Mouse (Mus musculus) midbrain, embryonic 13.5 days (tissue): ENCODE data around the gene Polr3c. TPM values are rescaled to one million over a fixed set of nuclear protein-coding genes. Genes with fewer than 3 reads are reported as not detected.

Experiments used
- ATAC-seq: fragments of 200-750 bp; cut with Nextera tagmentation; 2 replicates; pipeline ENCODE4 v1.8.0; 2017; ENCODE audit warnings: mild to moderate bottlenecking, moderate TSS enrichment, moderate library complexity
- H3K27ac ChIP-seq: fragments of 300-500 bp; sonication (generic); 2 replicates; pipeline ENCODE4 v1.5.1; 2015; ENCODE audit warnings: inconsistent platforms, mild to moderate bottlenecking, moderate library complexity
- H3K27me3 ChIP-seq: fragments of 300-500 bp; sonication (generic); 2 replicates; pipeline ENCODE4 v1.6.1; 2015; ENCODE audit warnings: mild to moderate bottlenecking, inconsistent platforms
- H3K36me3 ChIP-seq: fragments of 300-500 bp; sonication (generic); 2 replicates; pipeline ENCODE4 v1.6.1; 2015; ENCODE audit warnings: mild to moderate bottlenecking, inconsistent platforms
- H3K4me1 ChIP-seq: fragments of 300-500 bp; sonication (generic); replicated peaks from 2 replicates; pipeline ENCODE4 v1.6.1; 2015; ENCODE audit warnings: inconsistent platforms
- H3K4me2 ChIP-seq: fragments of 300-500 bp; sonication (generic); replicated peaks from 2 replicates; pipeline ENCODE4 v1.6.1; 2015; ENCODE audit warnings: moderate library complexity, mild to moderate bottlenecking, inconsistent platforms
- H3K4me3 ChIP-seq: fragments of 300-500 bp; sonication (generic); replicated peaks from 2 replicates; pipeline ENCODE4 v1.5.1; 2015; ENCODE audit warnings: mild to moderate bottlenecking, inconsistent platforms
- H3K9ac ChIP-seq: fragments of 300-500 bp; sonication (generic); replicated peaks from 2 replicates; pipeline ENCODE4 v1.6.1; 2015; ENCODE audit warnings: mild to moderate bottlenecking, inconsistent platforms
- H3K9me3 ChIP-seq: fragments of 300-500 bp; sonication (generic); 2 replicates; pipeline ENCODE4 v1.6.1; 2016; ENCODE audit warnings: mild to moderate bottlenecking, inconsistent platforms
- WGBS: fragments of 180-500 bp; shearing (Covaris S2); methylation state at CpG from one replicate; pipeline ENCODE4 v1.1.7; 2015; 5-methylcytosine and 5-hydroxymethylcytosine counted together
- polyA plus RNA-seq: library from polyadenylated mRNA; unstranded; fragments of >200 nt; fragmentation: Nextera tagmentation; extraction: Ambion mirVana; gene quantifications from 2 replicates; pipeline ENCODE4 v1.2.1, GENCODE M21; 2015

Gene Polr3c
- polyA plus RNA-seq, 1 experiment from 2014 or later, result 38.8 TPM

DNA sequence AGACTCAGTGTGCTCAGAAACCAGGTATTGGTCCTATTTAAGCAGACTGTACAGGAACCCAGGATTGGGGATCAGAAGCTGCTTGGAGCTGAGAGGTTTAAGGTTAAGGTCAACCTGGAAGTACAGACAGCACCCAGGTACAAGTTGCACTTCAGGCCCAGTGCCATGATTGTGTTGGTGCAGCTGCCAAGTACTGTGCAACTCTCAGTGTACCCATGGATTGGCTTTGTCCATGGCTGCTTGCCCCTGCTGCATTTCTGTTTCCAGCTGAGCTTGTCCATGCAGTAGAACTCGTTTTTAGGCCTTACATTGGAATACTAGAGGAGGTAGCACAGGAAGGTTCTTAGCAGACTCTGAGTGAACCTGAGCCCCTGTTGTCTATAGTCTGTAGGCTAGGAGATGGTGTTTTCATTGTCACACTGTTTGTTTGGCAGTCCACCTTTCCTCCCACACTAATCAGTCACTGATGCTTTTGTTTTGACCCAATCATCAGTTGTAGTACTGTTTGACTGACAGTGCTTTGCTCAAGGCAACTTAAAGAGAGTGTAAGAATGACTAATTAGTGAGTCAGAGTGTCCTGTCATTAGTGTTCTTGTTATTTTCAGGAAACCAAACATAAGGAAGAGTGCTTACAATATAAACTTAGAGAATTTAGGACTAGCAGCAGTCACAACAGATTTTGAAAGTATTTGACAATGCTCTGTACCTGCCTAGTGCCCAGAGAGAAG is 9.7 kb upstream of the Polr3c start:
- no peak overlapping the region for H3K9ac ChIP-seq
- no peaks in the 10 kb centered on the region for H3K36me3 ChIP-seq
- H3K27me3 ChIP-seq, result no peaks in the 10 kb centered on the region
- no peak overlapping the region for H3K4me3 ChIP-seq
- H3K27ac ChIP-seq, result no peak overlapping the region
- no peak for ATAC-seq
- 0 out of 2 replicates have a peak, but pooled peaks cover 4% of the 10 kb centered on the region for H3K4me1 ChIP-seq
- H3K9me3 ChIP-seq, result no peaks in the 10 kb centered on the region
- WGBS, result 63% methylated on average over 1 of the region's 1 CpGs
- no peak overlapping the region for H3K4me2 ChIP-seq

DNA sequence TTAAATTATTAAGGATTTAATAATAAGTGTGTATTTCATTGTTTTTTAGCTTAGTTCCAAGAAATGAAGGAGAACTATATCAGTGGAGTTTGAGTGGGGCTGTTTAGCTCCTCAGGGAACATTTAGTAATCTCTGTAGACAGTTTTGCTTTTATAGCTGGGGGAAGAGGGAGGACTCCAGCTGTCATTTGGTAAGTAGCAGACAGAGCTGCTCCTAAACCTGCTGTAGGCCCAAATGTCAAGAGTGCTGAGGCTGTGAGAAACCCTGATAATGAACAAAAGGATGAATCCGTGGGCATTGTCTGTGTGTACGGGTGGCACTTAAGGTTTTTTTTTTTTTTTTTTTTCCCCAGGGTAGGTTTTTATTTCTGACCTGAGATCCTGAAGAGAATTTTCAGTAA is 7.8 kb upstream of the Polr3c start:
- Histone ChIP-seq H3K4me3 (no peak overlapping the region), H3K4me1 (peaks cover 19% of the 10 kb centered on the region)
- WGBS, result 73% methylated on average over 2 of the region's 2 CpGs

DNA sequence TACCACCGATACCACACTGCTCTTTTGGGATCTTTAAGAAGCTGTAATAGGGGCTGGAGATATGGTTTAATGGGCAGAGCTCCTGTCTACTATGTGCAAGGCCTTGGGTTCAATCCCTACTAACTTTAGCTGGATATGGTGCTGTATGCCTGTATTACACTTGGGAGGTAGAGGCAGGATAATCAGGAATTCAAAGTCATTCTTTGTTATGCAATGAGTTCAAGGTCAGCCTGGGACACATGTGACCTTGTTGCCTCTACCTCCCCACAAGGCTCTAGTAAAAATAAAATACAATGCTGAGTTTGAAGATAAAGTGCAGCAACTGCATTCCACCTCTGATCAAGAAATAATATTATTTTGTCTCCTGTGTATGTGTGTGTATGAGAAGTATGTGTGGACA is 6.6 kb upstream of the Polr3c start:
- Histone ChIP-seq H3K4me3 (no peak overlapping the region), H3K4me2 (no peak overlapping the region), H3K27ac (no peak overlapping the region), H3K9me3 (no peaks in the 10 kb centered on the region), H3K4me1 (peaks cover 30% of the 10 kb centered on the region), H3K27me3 (no peaks in the 10 kb centered on the region), H3K36me3 (no peaks in the 10 kb centered on the region), H3K9ac (no peak overlapping the region)
- ATAC-seq, result no peak
- 96% methylated on average over 1 of the region's 1 CpGs for WGBS

More for the DNA sequence above, 7.8 kb upstream of the Polr3c start:
- no peak for ATAC-seq
- no peak overlapping the region for H3K9ac ChIP-seq
- H3K36me3 ChIP-seq, result no peaks in the 10 kb centered on the region
- H3K27ac ChIP-seq, result no peak overlapping the region
- H3K4me2 ChIP-seq, result no peak overlapping the region
- H3K27me3 ChIP-seq, result no peaks in the 10 kb centered on the region
- H3K9me3 ChIP-seq, result no peaks in the 10 kb centered on the region

DNA sequence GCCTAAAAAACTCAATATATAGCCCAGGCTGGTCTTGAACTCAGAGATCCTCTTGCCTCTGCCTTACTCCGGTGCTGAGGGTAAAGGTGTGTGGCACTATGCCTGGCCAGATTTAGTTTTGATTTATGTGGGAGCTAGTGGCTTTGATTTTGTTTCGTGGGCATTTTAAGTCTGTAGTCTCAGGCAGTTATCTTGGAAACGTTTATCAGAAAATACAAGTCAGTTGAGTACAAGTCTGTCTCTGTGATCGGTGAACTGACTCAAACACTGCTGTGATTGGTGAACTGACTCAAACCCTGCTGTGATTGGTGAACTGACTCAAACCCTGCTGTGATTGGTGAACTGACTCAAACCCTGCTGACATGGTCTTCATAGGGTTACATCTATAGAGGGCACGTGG is 3.4 kb upstream of the Polr3c start:
- WGBS, result 72% methylated on average over 5 of the region's 5 CpGs
- ATAC-seq, result no peak
- H3K36me3 ChIP-seq, result no peaks in the 10 kb centered on the region
- no peak overlapping the region for H3K27ac ChIP-seq
- H3K4me3 ChIP-seq, result no peak overlapping the region
- no peak overlapping the region for H3K4me2 ChIP-seq
- no peaks in the 10 kb centered on the region for H3K27me3 ChIP-seq
- no peaks in the 10 kb centered on the region for H3K9me3 ChIP-seq
- peaks cover 43% of the 10 kb centered on the region for H3K4me1 ChIP-seq
- no peak overlapping the region for H3K9ac ChIP-seq

DNA sequence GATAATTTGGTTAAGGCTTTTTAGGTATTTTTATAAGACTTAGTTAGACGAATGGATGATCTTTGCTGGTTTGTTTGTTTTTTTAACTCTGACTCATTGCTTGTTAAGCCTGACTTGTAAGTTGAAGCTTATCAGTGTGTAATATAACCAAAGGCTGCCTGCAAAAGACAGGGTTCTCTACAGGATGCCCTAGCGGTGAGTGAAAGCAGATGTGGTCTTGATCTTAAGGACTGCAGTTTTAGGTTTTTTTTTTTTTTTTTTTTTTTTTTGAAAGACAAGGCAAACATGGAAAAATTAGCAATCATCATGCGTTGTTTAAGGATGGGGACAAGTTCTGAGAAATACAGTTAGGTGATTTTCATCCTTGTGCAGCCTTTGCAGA is 2.0 kb upstream of the Polr3c start:
- Histone ChIP-seq H3K27me3 (no peaks in the 10 kb centered on the region), H3K4me3 (peak overlapping the region; percentile 94; the same call in 1 of the 2 replicates), H3K4me1 (peaks cover 43% of the 10 kb centered on the region), H3K36me3 (no peaks in the 10 kb centered on the region), H3K9ac (no peak overlapping the region), H3K4me2 (no peak overlapping the region), H3K27ac (no peak overlapping the region), H3K9me3 (no peaks in the 10 kb centered on the region)
- ATAC-seq, result no peak
- WGBS, result 83% methylated on average over 3 of the region's 3 CpGs

DNA sequence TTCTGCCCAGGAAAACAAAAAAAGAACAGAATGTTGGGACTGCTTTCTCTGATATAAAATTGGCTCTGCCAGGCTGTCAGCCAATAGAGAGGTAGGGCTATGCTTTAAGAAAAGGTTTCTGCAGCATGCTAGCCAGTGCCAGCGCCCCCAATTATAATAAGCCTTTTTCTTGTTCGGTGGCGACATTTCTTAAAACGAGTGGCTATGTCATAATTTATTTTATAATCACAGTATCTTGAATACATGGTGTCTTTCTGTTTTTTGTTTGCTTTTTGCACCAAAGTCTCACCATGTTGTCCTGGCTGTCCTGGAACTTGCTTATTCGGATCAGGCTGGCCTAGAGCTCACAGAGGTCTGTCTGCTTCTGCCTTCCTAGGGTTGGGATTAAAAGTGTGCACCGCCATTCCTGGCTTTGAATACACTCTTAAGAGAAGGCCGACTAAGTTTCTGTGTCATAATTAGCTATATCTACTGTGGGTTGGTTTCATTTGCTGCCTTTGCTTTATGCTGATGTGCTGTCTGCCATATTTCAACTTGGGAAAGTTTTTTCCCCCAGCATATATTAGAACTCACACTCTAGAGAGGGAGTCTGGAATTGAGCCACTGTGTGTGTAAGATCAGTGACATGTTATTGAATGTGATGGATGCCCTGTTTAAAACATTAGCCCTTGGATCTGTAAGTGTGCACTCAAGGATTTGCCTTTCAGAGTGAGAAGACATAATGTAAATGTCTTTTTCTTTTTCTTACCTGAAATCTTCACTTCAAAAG is 1.4 kb upstream of the Polr3c start:
- Histone ChIP-seq H3K4me3 (peak overlapping the region; percentile 94), H3K27ac (no peak overlapping the region), H3K4me2 (peak overlapping the region; percentile 79), H3K36me3 (peaks cover 2% of the 10 kb centered on the region), H3K9me3 (no peaks in the 10 kb centered on the region), H3K27me3 (no peaks in the 10 kb centered on the region), H3K4me1 (peaks cover 43% of the 10 kb centered on the region), H3K9ac (peak overlapping the region; percentile 86)
- 42% methylated on average over 7 of the region's 7 CpGs for WGBS
- no peak for ATAC-seq

DNA sequence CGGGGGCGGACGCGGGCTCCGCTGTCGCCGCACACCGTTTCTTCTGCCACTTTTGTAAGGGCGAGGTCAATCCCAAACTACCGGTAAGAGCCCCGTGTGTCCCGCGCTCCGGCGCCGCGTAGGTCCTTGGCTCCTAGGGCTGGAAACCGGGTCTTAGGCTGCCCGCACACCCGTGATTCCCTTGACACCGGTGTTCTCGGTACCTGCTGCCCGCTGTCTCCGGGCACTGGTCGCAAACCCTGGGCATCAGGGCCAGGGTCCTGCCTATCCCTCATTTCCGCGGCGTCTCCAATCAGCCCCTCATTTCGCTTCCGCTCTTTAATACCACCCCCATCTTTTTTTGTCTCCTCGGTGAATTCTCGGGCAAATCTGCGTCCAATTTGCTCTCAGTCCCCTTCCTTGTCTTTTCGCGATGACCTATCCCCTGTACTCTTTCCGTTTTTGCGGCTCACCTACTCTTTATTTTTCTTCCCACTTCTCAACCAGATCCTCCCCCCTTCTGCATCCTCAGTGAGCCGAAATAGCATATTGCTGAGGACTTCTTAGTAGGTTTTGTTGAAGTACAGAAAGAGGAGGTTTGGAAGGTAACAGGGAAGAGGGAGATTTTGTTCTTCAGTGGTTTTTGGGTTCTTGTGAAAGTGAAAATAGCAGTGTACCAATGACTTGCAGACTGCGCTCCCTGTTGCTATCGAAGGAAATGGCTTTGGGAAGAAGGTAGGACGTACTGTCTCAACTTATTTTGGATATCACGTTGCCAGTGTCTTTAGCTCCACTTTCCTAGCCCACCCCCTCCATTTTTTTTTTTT is 603 bp upstream of the Polr3c start:
- no peak; the same call in 1 of the 2 replicates for ATAC-seq
- Histone ChIP-seq H3K9ac (peak overlapping the region; percentile 86), H3K4me3 (peak overlapping the region; percentile 94), H3K4me2 (peak overlapping the region; percentile 79), H3K4me1 (peaks cover 43% of the 10 kb centered on the region), H3K36me3 (peaks cover 9% of the 10 kb centered on the region), H3K27me3 (no peaks in the 10 kb centered on the region), H3K9me3 (no peaks in the 10 kb centered on the region), H3K27ac (peak overlapping the region; percentile 81)
- 1% methylated on average over 42 of the region's 42 CpGs for WGBS

DNA sequence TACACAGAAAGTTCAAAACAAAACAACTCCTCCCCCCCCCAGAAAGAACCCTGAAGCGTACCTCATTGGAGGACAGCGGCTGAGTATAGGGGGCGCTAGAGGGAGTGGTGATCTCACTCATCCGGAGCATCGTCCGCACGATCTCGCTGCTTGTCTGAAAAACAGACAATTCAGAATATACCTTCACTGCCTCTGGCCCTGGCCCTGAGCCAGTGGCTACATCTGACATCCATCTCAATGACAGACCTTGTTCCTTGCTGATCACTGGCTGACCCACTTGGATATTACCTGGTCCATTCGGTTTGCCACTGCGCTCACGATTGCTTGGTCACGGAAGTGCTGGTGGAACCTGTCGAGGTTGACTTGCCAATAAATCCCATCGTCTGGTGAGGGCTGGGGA is 8.3 kb downstream of the Polr3c start:
- Histone ChIP-seq H3K27ac (no peak overlapping the region), H3K4me3 (no peak overlapping the region), H3K4me2 (no peak overlapping the region), H3K4me1 (no peaks in the 10 kb centered on the region), H3K9ac (no peak overlapping the region), H3K27me3 (no peaks in the 10 kb centered on the region), H3K36me3 (peaks cover 64% of the 10 kb centered on the region), H3K9me3 (no peaks in the 10 kb centered on the region)
- WGBS, result 34% methylated on average over 14 of the region's 14 CpGs
- ATAC-seq, result no peak

DNA sequence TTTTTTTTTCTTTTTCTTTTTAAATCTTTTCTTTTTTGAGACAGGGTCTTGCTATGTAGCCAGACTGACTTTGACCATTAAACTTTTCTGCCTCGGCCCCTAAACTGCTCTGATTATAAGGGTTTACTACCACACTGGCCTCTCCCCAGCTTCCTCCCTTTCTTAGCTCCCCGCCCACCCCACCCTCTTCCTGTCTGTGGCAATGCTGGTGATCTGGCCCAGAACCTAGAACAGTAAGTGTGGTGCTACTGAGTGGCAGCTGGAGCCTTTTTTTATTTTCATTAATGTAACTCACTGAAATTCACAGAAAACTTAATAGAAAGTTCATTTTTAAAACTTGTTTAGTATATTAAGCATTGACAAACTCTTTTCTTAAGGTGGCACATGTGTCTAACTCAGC is 11.6 kb downstream of the Polr3c start:
- no peak overlapping the region for H3K27ac ChIP-seq
- no peaks in the 10 kb centered on the region for H3K27me3 ChIP-seq
- no peaks in the 10 kb centered on the region for H3K9me3 ChIP-seq
- no peak overlapping the region for H3K9ac ChIP-seq
- no peak overlapping the region for H3K4me2 ChIP-seq
- H3K4me1 ChIP-seq, result no peaks in the 10 kb centered on the region
- no peak overlapping the region for H3K4me3 ChIP-seq
- peaks cover 66% of the 10 kb centered on the region for H3K36me3 ChIP-seq
- no peak for ATAC-seq
- 91% methylated on average over 2 of the region's 2 CpGs for WGBS

DNA sequence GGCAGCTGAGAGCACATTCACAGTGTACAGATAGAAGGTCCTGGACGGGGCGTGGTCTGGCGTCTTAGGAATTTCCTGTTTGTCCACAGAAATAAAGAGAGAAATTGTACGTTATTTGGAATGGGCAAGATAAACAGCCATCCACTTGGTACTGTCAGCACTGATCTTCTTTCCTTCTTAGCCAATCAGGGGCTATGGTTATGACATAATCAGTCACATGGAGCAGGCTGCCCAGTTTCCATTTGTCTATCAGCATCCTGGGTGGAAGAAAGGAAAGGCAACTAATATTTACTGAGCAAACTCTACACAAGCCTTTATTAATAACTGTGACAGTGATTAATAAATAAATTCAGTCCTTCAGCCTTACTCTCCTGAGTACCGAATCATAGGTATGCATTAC is 13.1 kb downstream of the Polr3c start:
- Histone ChIP-seq H3K27me3 (no peaks in the 10 kb centered on the region), H3K4me2 (no peak overlapping the region), H3K36me3 (peaks cover 76% of the 10 kb centered on the region), H3K9me3 (no peaks in the 10 kb centered on the region), H3K4me1 (no peaks in the 10 kb centered on the region), H3K27ac (no peak overlapping the region), H3K9ac (no peak overlapping the region), H3K4me3 (no peak overlapping the region)
- WGBS, result 93% methylated on average over 5 of the region's 5 CpGs
- ATAC-seq, result no peak

DNA sequence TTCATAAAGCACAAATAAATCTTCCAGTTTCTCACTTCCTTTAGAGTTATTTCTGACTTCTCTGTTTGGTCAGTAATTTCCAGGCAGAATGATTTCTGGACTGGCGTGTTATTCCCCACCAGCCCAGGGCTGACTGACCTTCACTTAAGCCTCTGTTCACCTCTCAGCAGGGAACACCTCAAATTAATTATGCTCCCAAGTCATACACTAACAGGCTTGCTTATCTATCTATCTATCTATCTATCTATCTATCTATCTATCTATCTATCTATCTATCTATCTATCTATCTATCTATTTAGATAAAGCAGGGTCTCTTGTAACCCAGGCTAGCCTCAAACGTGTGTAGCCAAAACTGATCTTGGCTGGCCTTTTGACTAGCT is 18.8 kb downstream of the Polr3c start:
- WGBS, result 45% methylated on average over 2 of the region's 2 CpGs
- peak overlapping the region; percentile 92 for H3K4me2 ChIP-seq
- H3K4me1 ChIP-seq, result peaks cover 9% of the 10 kb centered on the region; the same call in 1 of the 2 replicates
- peaks cover 12% of the 10 kb centered on the region for H3K27me3 ChIP-seq
- H3K36me3 ChIP-seq, result peaks cover 65% of the 10 kb centered on the region
- no peak overlapping the region for H3K27ac ChIP-seq
- H3K4me3 ChIP-seq, result peak overlapping the region; percentile 53
- no peaks in the 10 kb centered on the region for H3K9me3 ChIP-seq
- H3K9ac ChIP-seq, result no peak overlapping the region; the same call in 1 of the 2 replicates
- ATAC-seq, result peak; percentile 12; the same call in 1 of the 2 replicates
